8 mouse cellular contexts compared by ENCODE assay signal in genomic region chr9:115310346-115311222, GRCm38 (mm10). TPM values are rescaled to one million over a fixed set of nuclear protein-coding genes. Genes with fewer than 3 reads are reported as not detected.
DNase-seq lines count a peak whose midpoint lies in the region; ATAC-seq and TF ChIP-seq lines count a peak whose summit lies in the region.

Gene Stt3b, minus strand, starts transcription at chr9:115310421.

- peak within 1 kb of the TSS; percentile 70 for H3K4me2 ChIP-seq in embryonic facial prominence, embryonic 13.5 days
- peak within 1 kb of the TSS; percentile 64 for H3K4me2 ChIP-seq in limb, embryonic 12.5 days
- peak within 1 kb of the TSS; percentile 53 for H3K4me2 ChIP-seq in midbrain, embryonic 15.5 days

- peak; percentile 94 for ATAC-seq in embryonic facial prominence, embryonic 13.5 days (ENCODE audit: insufficient number of reproducible peaks, insufficient read depth, low FRiP score, low TSS enrichment, low read depth)
- ATAC-seq in limb, embryonic 12.5 days (ENCODE audit: insufficient number of reproducible peaks, insufficient read depth, low FRiP score, low TSS enrichment, low read depth), result peak; percentile 93
- peak; percentile 96 for ATAC-seq in midbrain, embryonic 15.5 days (replicated peaks)

- peak within 1 kb of the TSS; percentile 93 for H3K9ac ChIP-seq in embryonic facial prominence, embryonic 13.5 days
- peak within 1 kb of the TSS; percentile 99 for H3K9ac ChIP-seq in limb, embryonic 12.5 days (replicated peaks)
- peak within 1 kb of the TSS; percentile 92 for H3K9ac ChIP-seq in midbrain, embryonic 15.5 days

- peak; percentile 98 for DNase-seq in 3134 (ENCODE audit: extremely low read depth, insufficient read length, low spot score)
- DNase-seq in adrenal gland, postnatal 36 days, result peak; percentile 100
- peak; percentile 100 for DNase-seq in heart, adult 18-20 months
- DNase-seq in kidney, adult 2 months, result peak; percentile 100
- peak; percentile 97 to 100 for DNase-seq in spleen, adult 2 months (ENCODE audit: low read depth in 1 of 2, low spot score in 2 of 2)

- H3K4me1 ChIP-seq in embryonic facial prominence, embryonic 13.5 days, result peaks cover 25% of the 10 kb centered on the region
- H3K4me1 ChIP-seq in kidney, adult 2 months (ENCODE audit: control insufficient read depth, insufficient read depth, low read length), result peaks cover 9% of the 10 kb centered on the region; the same call in 1 of the 2 replicates
- H3K4me1 ChIP-seq in limb, embryonic 12.5 days (replicated peaks), result peaks cover 23% of the 10 kb centered on the region
- peaks cover 29% of the 10 kb centered on the region for H3K4me1 ChIP-seq in midbrain, embryonic 15.5 days
- H3K4me1 ChIP-seq in spleen, adult 2 months (ENCODE audit: control insufficient read depth, insufficient read depth, insufficient read length), result peaks cover 9% of the 10 kb centered on the region

- under 1% methylated on average over 82 of the region's 91 CpGs for WGBS in embryonic facial prominence, embryonic 13.5 days
- WGBS in kidney, adult 2 months, result under 1% methylated on average over 91 of the region's 91 CpGs
- under 1% methylated on average over 86 of the region's 91 CpGs for WGBS in limb, embryonic 12.5 days
- under 1% methylated on average over 79 of the region's 91 CpGs for WGBS in midbrain, embryonic 15.5 days
- WGBS in spleen, adult 2 months, result under 1% methylated on average over 89 of the region's 91 CpGs

- peak within 1 kb of the TSS; percentile 70 for H3K4me3 ChIP-seq in embryonic facial prominence, embryonic 13.5 days
- H3K4me3 ChIP-seq in kidney, adult 2 months (ENCODE audit: insufficient read depth, low read depth, low read length), result peak within 1 kb of the TSS; percentile 93
- peak within 1 kb of the TSS; percentile 95 for H3K4me3 ChIP-seq in limb, embryonic 12.5 days (replicated peaks)
- H3K4me3 ChIP-seq in midbrain, embryonic 15.5 days, result peak within 1 kb of the TSS; percentile 66
- peak within 1 kb of the TSS; percentile 80 for H3K4me3 ChIP-seq in spleen, adult 2 months (ENCODE audit: extremely low read depth, insufficient read depth, insufficient read length)

- peak within 1 kb of the TSS; percentile 95 for H3K27ac ChIP-seq in embryonic facial prominence, embryonic 13.5 days
- H3K27ac ChIP-seq in kidney, adult 2 months (ENCODE audit: insufficient read depth, low read depth, low read length), result peak within 1 kb of the TSS; percentile 97
- peak within 1 kb of the TSS; percentile 97 for H3K27ac ChIP-seq in limb, embryonic 12.5 days
- H3K27ac ChIP-seq in midbrain, embryonic 15.5 days, result peak within 1 kb of the TSS; percentile 98
- peak within 1 kb of the TSS; percentile 97 for H3K27ac ChIP-seq in spleen, adult 2 months (ENCODE audit: insufficient read depth, low read length)

- peak; percentile 25 for TF ChIP-seq POLR2A in kidney, adult 2 months (IDR thresholded peaks at IDR 0.05; ENCODE audit: low read depth, low read length)
- TF ChIP-seq POLR2A in spleen, adult 2 months (IDR thresholded peaks at IDR 0.05; ENCODE audit: low read depth, low read length), result peak; percentile 65

- TF ChIP-seq CTCF in kidney, adult 2 months (conservative IDR thresholded peaks at IDR 0.05; ENCODE audit: insufficient read depth, insufficient read length, low read depth, low read length), result 0 out of 2 replicates have a peak, but pooled peaks have one; percentile 15
- TF ChIP-seq CTCF in spleen, adult 2 months (IDR thresholded peaks at IDR 0.05; ENCODE audit: extremely low read depth, insufficient read depth, insufficient read length, insufficient replicate concordance), result no peak

- H3K27me3 ChIP-seq in embryonic facial prominence, embryonic 13.5 days, result no peaks in the 10 kb centered on the region
- no peaks in the 10 kb centered on the region for H3K27me3 ChIP-seq in kidney, adult 2 months (replicated peaks; ENCODE audit: control insufficient read depth, insufficient read depth, low read length)
- no peaks in the 10 kb centered on the region for H3K27me3 ChIP-seq in limb, embryonic 12.5 days
- no peaks in the 10 kb centered on the region for H3K27me3 ChIP-seq in midbrain, embryonic 15.5 days (replicated peaks)
- no peaks in the 10 kb centered on the region for H3K27me3 ChIP-seq in spleen, adult 2 months (ENCODE audit: control insufficient read depth, insufficient read depth, low read length)

- H3K36me3 ChIP-seq in embryonic facial prominence, embryonic 13.5 days, result no peaks in the 10 kb centered on the region
- H3K36me3 ChIP-seq in kidney, adult 2 months (ENCODE audit: control insufficient read depth, insufficient read depth, low read length), result no peaks in the 10 kb centered on the region
- no peaks in the 10 kb centered on the region for H3K36me3 ChIP-seq in limb, embryonic 12.5 days
- no peaks in the 10 kb centered on the region for H3K36me3 ChIP-seq in midbrain, embryonic 15.5 days (replicated peaks)
- H3K36me3 ChIP-seq in spleen, adult 2 months (ENCODE audit: control insufficient read depth, insufficient read depth, low read length), result no peaks in the 10 kb centered on the region

- H3K9me3 ChIP-seq in embryonic facial prominence, embryonic 13.5 days, result no peaks in the 10 kb centered on the region
- H3K9me3 ChIP-seq in limb, embryonic 12.5 days, result no peaks in the 10 kb centered on the region
- no peaks in the 10 kb centered on the region for H3K9me3 ChIP-seq in midbrain, embryonic 15.5 days

RNA-seq across cellular contexts. Expression of gene Stt3b, which starts in this region (rescaled TPM):
- total RNA-seq in adrenal gland, postnatal 36 days (2021), result 100 to 1,000 TPM; 133 to 140 TPM
- polyA plus RNA-seq in embryonic facial prominence, embryonic 13.5 days (2015; fragmentation: Nextera tagmentation; extraction: Ambion mirVana), result 83.2 and 87.8 TPM in 2 replicates
- total RNA-seq in heart, adult 18-20 months (2021), result 10 to 100 TPM; 58.5 TPM
- 45.9 and 48.9 TPM in 2 replicates for polyA plus RNA-seq in kidney, adult 2 months (2012; rRNA removed)
- polyA plus RNA-seq in limb, embryonic 12.5 days (2016; fragmentation: Nextera tagmentation; extraction: Ambion mirVana), result 122 and 126 TPM in 2 replicates
- polyA plus RNA-seq in midbrain, embryonic 15.5 days (2015; fragmentation: Nextera tagmentation; extraction: Ambion mirVana), result 78.4 and 80.5 TPM in 2 replicates
- 33.5 and 50.8 TPM in 2 replicates for polyA plus RNA-seq in spleen, adult 2 months (2012; rRNA removed)

Comparison
In these comparisons a context has a peak if more than half of its experiments do, and no peak if none do; other contexts are left out.
1. Peak in every context shown above with its lines: DNase-seq, ATAC-seq, H3K4me3 ChIP-seq and H3K27ac ChIP-seq.